Mouse (Mus musculus) liver, adult 10 weeks (tissue): ENCODE results near the gene Etfdh. TPM values are rescaled to one million over a fixed set of nuclear protein-coding genes. Genes with fewer than 3 reads are reported as not detected.

Source experiments
- polyA plus RNA-seq: library from polyadenylated mRNA; stranded (reverse); fragments of 350-450 nt; fragmentation: Illumina TruSeq; extraction: RNeasy Lipid Tissue Mini Kit (QIAGEN cat#74804); gene quantifications from one replicate; pipeline ENCODE4 v1.2.3, GENCODE M21; 2014; ENCODE audit warnings: low read depth, low replicate concordance

Gene Etfdh
- polyA plus RNA-seq = 501 TPM

GRCm38 (mm10) chr3:79629416-79629730, at the start of gene Etfdh:
TSS of gene Etfdh (minus strand) at chr3:79629500.

DNA sequence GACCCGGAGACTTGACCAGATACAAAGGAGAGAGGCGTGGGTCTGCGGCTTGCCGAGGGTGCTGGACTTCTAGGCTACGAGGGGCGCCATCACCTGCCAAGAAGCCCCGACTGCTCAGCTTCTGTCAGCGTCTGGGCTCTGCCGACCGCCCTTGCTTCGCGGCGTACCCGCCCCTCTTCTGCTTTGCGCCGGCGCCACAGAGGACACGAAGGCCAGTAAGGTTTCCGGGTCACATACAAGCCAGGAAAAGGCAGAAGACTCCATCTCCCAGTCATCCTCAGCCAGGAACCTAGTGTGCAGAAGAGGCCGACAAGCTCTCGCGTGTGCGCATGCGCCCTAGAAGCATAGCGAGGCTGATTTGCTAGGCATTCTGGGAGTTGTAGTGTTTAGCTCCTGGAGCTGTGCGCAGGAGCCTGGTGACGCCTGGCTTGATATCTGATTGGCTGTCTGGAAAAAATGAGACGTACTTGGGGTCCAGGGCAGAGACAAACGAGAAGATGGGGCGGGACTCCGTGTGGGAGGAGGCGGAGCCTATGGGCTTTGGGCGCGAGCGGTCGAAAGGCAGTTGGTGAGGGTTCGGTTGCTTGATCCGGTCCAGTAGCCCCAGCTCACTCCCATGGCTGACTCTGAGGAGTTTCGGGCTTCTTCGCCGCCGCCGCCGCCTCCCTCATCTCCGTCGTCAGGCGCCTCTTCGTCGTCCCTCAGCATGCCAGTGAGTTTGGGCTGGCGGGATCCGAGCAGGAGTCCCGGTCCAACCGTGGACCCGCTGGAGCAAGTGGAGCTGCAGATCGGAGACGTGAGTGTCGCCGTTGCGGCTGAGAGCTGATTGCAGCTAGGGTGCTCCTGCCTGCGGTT, 512 bp downstream of the Etfdh start, which contains the start of gene 4930579G24Rik:
TSS of gene 4930579G24Rik (plus strand) at position 519 of the 855 bp plus-strand sequence.

GRCm38 (mm10) chr3:79590863-79591792, 38.2 kb downstream of the Etfdh start, which contains the start of gene Ppid:
TSS of gene Ppid (plus strand) at chr3:79591342.

GRCm38 (mm10) chr3:79567703-79568362, 61.5 kb downstream of the Etfdh start, which contains the start of gene Fnip2:
TSS of gene Fnip2 (minus strand) at chr3:79567796.

Other genes starting within 250 kb of the Etfdh start
- gene Fnip2, start 61.7 kb downstream of the Etfdh start, polyA plus RNA-seq = 11.3 TPM
- 104 TPM for gene Ppid, start 38.2 kb downstream of the Etfdh start, polyA plus RNA-seq
- 1.6 TPM for gene 4930579G24Rik, start 421 bp downstream of the Etfdh start, polyA plus RNA-seq
- gene Rxfp1, start 108.4 kb upstream of the Etfdh start, polyA plus RNA-seq = not detected
- gene Tmem144, start 223.3 kb upstream of the Etfdh start, polyA plus RNA-seq = 5.3 TPM